In genomic region chr12:77000096-77000704, GRCm38 (mm10) we compare ENCODE assay signal across 8 mouse cellular contexts. TPM values are rescaled to one million over a fixed set of nuclear protein-coding genes. Genes with fewer than 3 reads are reported as not detected.
DNase-seq lines count a peak whose midpoint lies in the region; ATAC-seq and TF ChIP-seq lines count a peak whose summit lies in the region.

No protein-coding gene starts in this region.

- no peak overlapping the region for H3K4me3 ChIP-seq in cerebellum, adult 2 months (replicated peaks; ENCODE audit: insufficient read depth, low read depth, low read length)
- no peak overlapping the region for H3K4me3 ChIP-seq in forebrain, postnatal 0 days (ENCODE audit: low read depth, low read length)
- no peak overlapping the region for H3K4me3 ChIP-seq in hindbrain, embryonic 15.5 days

- TF ChIP-seq POLR2A in cerebellum, adult 2 months (IDR thresholded peaks at IDR 0.05; ENCODE audit: borderline replicate concordance, insufficient read depth, low read length), result no peak

- no peak overlapping the region for H3K9ac ChIP-seq in forebrain, postnatal 0 days
- H3K9ac ChIP-seq in hindbrain, embryonic 15.5 days, result no peak overlapping the region

- H3K4me2 ChIP-seq in forebrain, postnatal 0 days (ENCODE audit: low read depth), result no peak overlapping the region
- H3K4me2 ChIP-seq in hindbrain, embryonic 15.5 days, result no peak overlapping the region

- intact Hi-C loops in left cerebral cortex, postnatal 10 days (cut with DNase I), result loop anchor here (5.0 kb wide), 3 partner anchors 237 to 1087 kb away; partner anchors contain the start of gene Fut8

- 6% methylated on average over 4 of the region's 4 CpGs for WGBS in cerebellum, adult 2 months
- WGBS in forebrain, postnatal 0 days, result 21% methylated on average over 4 of the region's 4 CpGs
- WGBS in hindbrain, embryonic 15.5 days, result 12% methylated on average over 4 of the region's 4 CpGs

- peak overlapping the region; percentile 33; the same call in 1 of the 2 replicates for H3K27ac ChIP-seq in cerebellum, adult 2 months (ENCODE audit: insufficient read depth, low read length)
- H3K27ac ChIP-seq in forebrain, postnatal 0 days (ENCODE audit: low read depth, low read length), result no peak overlapping the region
- 0 out of 2 replicates have a peak overlapping the region, but pooled peaks have one; percentile 31 for H3K27ac ChIP-seq in hindbrain, embryonic 15.5 days (replicated peaks)

- H3K4me1 ChIP-seq in cerebellum, adult 2 months (ENCODE audit: control insufficient read depth, insufficient read depth, low read length), result peaks cover 9% of the 10 kb centered on the region; the same call in 1 of the 2 replicates
- peaks cover 4% of the 10 kb centered on the region for H3K4me1 ChIP-seq in forebrain, postnatal 0 days (ENCODE audit: insufficient read depth)
- peaks cover 17% of the 10 kb centered on the region for H3K4me1 ChIP-seq in hindbrain, embryonic 15.5 days (replicated peaks)

- peak; percentile 94 for ATAC-seq in forebrain, postnatal 0 days
- peak; percentile 87 for ATAC-seq in hindbrain, embryonic 15.5 days (ENCODE audit: low FRiP score, low read depth)

- no peaks in the 10 kb centered on the region for H3K36me3 ChIP-seq in forebrain, postnatal 0 days (ENCODE audit: insufficient read depth)
- H3K36me3 ChIP-seq in hindbrain, embryonic 15.5 days, result no peaks in the 10 kb centered on the region

- no peaks in the 10 kb centered on the region for H3K27me3 ChIP-seq in cerebellum, adult 2 months (ENCODE audit: control insufficient read depth, insufficient read depth, low read length)
- no peaks in the 10 kb centered on the region for H3K27me3 ChIP-seq in forebrain, postnatal 0 days (ENCODE audit: insufficient read depth, low read length)
- H3K27me3 ChIP-seq in hindbrain, embryonic 15.5 days, result no peaks in the 10 kb centered on the region

- no peaks in the 10 kb centered on the region for H3K9me3 ChIP-seq in forebrain, postnatal 0 days (ENCODE audit: low read length)
- H3K9me3 ChIP-seq in hindbrain, embryonic 15.5 days, result no peaks in the 10 kb centered on the region

- DNase-seq in ovary, postnatal 36 days (ENCODE audit: low spot score), result peak; percentile 21
- DNase-seq in ovary, adult 18-20 months (ENCODE audit: low spot score), result no peak
- peak; percentile 78 to 81 for DNase-seq in cerebellum, adult 2 months
- DNase-seq in forebrain, postnatal 0 days, result peak; percentile 91
- peak; percentile 61 to 77 for DNase-seq in left cerebral cortex, postnatal 10 days (ENCODE audit: extremely low spot score in 1 of 2, low spot score in 2 of 2)
- peak; percentile 87 for DNase-seq in mesoderm, embryonic 11.5 days (ENCODE audit: low read depth, low spot score)
- DNase-seq in spleen, postnatal 10 days (ENCODE audit: low spot score in 2 of 2), result peak; percentile 36 to 70

- peak; percentile 84 for TF ChIP-seq CTCF in cerebellum, adult 2 months (IDR thresholded peaks at IDR 0.05; ENCODE audit: borderline replicate concordance, insufficient read depth, low read depth, low read length)
- TF ChIP-seq CTCF in forebrain, postnatal 0 days (IDR thresholded peaks at IDR 0.05; ENCODE audit: low read depth), result peak; percentile 87

RNA-seq across cellular contexts. Expression of gene Max, which starts 38.2 kb away (rescaled TPM):
- 90.7 and 93.6 TPM in 2 replicates for polyA plus RNA-seq in cerebellum, adult 2 months (2012; rRNA removed)
- total RNA-seq in forebrain, postnatal 0 days (2014; rRNA removed), result 56.0 and 58.5 TPM in 2 replicates
- polyA plus RNA-seq in forebrain, postnatal 0 days (2015; fragmentation: Nextera tagmentation; extraction: Ambion mirVana), result 14.6 TPM in 2 replicates
- 21.4 and 22.5 TPM in 2 replicates for polyA plus RNA-seq in hindbrain, embryonic 15.5 days (2015; fragmentation: Nextera tagmentation; extraction: Ambion mirVana)
- total RNA-seq in left cerebral cortex, postnatal 10 days (2021), result 10 to 100 TPM; 76.2 to 78.5 TPM
